Mouse (Mus musculus) ES-E14 (cell line): ENCODE data around the gene Eif5a.

ENCODE experiments used
- CHD2 ChIP-seq: IDR thresholded peaks from 2 replicates; pipeline ENCODE4 v1.6.1; 2014; ENCODE audit warnings: mild to moderate bottlenecking, low read depth, low read length, inconsistent platforms
- MAFK ChIP-seq: IDR thresholded peaks from 2 replicates; pipeline ENCODE4 v1.6.1; 2014; ENCODE audit warnings: mild to moderate bottlenecking, low read depth, low read length, inconsistent platforms; ENCODE audit not compliant: insufficient read depth
- ZNF384 ChIP-seq: IDR thresholded peaks from 2 replicates; pipeline ENCODE4 v1.6.1; 2012; ENCODE audit warnings: low read depth, low read length, inconsistent platforms

GRCm38 (mm10) chr11:69938401-69938979, 16.7 kb upstream of the Eif5a start:
- no peak for TF ChIP-seq MAFK
- TF ChIP-seq ZNF384 = no peak
- TF ChIP-seq CHD2 = no peak
